Mouse (Mus musculus) layer of hippocampus, adult 9-10 months (tissue): ENCODE data around the gene Lrmda.
A peak's percentile ranks its signal among the peaks of the same experiment; 100 is the strongest.
"Not testable (repeated sequence)": the region's sequence is repeated elsewhere in the genome, so short reads cannot be mapped to it uniquely, and the experiment has no call there.

Source experiments
- DNase-seq: peaks from one replicate; pipeline ENCODE4 v3.0.0; 2022; ENCODE audit warnings: low spot score

Gene Lrmda

GRCm38 (mm10) chr14:22587958-22588296 is 568.4 kb downstream of the Lrmda start:
- no peak for DNase-seq

GRCm38 (mm10) chr14:22588394-22588793 is 568.9 kb downstream of the Lrmda start:
- DNase-seq, result not testable (repeated sequence)

DNA sequence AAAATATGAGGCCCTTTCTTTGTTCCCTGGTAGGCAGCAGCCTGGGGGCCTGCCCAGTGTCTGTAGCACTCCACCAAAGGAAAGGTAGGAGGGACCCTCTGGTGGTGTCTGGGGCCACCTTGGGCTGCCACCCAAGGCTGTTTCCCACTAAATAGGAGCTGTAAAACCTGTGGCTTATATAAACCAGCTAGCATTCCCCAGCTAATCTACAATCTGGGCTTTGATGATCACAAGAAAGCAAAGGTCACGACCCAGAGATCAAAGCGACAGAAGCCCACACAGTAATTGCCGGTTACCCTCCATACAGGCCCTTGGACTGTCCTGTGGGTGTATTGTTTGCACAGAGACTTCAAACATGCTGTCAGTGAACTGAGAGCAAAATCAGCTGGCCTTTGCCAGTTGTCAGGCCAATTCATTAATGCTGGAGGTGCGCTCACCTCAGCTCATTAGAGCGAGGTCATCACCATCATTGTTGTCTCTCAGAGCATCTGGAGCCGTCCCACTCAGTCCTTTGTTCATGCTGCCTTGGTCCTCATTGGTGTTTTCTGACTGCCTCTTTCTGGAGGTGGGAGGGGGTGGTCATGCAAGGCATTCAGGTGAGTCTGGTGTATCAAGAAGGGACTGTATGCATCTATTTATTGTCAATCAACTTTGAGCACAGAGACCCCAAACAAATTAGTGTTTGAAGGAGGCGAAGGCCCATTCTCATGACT is 570.1 kb downstream of the Lrmda start:
- DNase-seq, result no peak

GRCm38 (mm10) chr14:22591186-22591585 is 571.7 kb downstream of the Lrmda start:
- DNase-seq, result no peak

- DNase-seq, result no peak
These were observed 578.0 kb downstream of the Lrmda start for GRCm38 (mm10) chr14:22597508-22597907.

GRCm38 (mm10) chr14:22598638-22599037 is 579.1 kb downstream of the Lrmda start:
- no peak for DNase-seq

GRCm38 (mm10) chr14:22600166-22600565 is 580.7 kb downstream of the Lrmda start:
- DNase-seq, result no peak

- DNase-seq, result no peak
These were observed 582.8 kb downstream of the Lrmda start for GRCm38 (mm10) chr14:22602308-22602707.

- no peak for DNase-seq
These were observed 589.1 kb downstream of the Lrmda start for GRCm38 (mm10) chr14:22608599-22608998.

GRCm38 (mm10) chr14:22609261-22610245 is 590.0 kb downstream of the Lrmda start:
- no peak for DNase-seq

DNA sequence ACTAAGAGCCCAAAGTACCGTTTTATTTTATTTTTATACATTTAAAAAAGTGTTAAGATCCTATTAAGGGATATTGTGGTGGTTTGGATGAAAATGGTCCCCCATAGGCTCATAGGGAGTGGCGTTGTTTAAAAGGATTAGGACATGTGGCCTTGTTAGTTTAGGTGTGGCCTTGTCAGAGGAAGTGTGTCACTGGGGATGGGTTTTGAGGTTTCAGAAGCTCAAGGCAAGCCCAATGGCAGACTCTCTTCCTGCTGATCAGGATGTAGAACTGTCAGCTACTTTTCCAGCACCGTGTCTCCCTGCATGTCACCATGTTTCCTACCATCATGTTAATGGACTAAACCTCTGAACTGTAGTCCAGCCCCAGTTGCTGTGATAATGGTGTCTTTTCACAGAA is 591.5 kb downstream of the Lrmda start:
- no peak for DNase-seq

GRCm38 (mm10) chr14:22620191-22620590 is 600.7 kb downstream of the Lrmda start:
- no peak for DNase-seq

DNA sequence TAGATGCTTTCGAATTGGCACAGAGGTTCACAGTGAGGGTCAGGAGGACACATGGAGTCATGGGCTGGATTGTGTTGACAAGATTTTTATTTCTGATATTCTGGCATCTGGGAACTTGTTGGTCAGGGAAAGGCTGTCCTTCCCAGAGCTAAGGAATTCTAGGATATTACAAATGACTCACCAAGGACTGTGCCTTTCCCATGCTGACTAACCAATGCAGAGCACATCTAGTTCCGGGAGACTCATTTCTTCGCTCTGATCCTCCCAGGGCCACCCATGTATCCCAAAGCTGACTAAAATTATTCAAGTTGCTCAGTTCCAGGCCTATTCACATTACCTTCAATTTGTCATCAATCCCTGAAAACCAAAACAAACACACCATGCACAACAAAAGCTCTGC is 602.4 kb downstream of the Lrmda start:
- no peak for DNase-seq

DNA sequence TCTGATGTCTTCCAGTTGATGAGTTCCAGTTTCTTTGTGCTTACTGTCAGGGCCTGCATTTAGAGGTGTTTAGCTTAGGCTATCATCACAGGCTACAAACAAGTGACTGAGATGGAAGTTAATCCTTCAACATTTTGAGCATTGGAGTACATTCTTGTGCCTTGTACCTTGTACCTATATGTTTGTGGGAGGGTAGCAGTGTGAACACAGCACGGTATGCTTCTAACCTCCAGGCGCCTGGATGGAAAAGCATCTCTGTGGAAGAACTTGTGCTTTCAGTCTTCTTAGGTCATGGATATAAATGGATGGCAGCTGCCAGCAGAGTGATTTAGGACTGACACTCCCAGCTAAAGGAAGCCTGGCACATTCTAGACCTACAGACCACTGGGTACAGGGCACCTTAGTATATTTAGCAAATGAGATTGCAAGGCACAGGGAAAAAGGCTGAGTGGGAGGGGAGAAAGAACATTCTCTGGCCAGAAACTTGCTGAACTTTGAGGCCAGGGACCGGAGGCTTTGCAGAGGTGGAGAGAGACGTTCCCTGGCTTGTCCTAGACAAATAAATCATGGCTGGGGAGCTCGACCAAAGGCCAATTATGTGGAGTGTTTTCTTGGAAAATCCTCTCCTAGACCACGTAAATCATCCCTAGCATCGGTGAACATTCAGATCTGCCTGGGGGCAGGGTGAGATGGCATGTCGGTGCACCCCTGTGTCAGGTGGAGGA is 607.8 kb downstream of the Lrmda start:
- DNase-seq, result no peak

GRCm38 (mm10) chr14:22630361-22630867 is 610.9 kb downstream of the Lrmda start:
- DNase-seq, result no peak

DNA sequence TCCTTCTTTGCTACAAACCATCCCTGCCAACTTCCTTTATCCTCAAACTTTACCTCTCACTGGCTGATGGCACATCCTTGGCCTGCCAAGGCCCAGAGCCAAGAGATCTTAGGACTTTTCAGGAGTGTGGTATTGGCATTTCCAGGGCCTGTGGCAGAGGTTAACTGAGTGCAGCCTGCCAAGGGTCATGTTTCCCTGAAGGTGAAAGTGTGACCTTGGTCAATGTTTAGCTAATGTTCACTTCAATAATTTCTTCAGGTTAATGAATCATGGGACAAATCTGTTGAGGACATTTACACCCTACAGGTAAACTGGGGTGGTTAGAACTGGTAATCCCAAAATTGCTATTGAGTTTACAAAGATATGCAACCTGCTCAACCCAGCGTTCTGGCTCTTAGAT is 614.1 kb downstream of the Lrmda start:
- DNase-seq, result no peak

DNA sequence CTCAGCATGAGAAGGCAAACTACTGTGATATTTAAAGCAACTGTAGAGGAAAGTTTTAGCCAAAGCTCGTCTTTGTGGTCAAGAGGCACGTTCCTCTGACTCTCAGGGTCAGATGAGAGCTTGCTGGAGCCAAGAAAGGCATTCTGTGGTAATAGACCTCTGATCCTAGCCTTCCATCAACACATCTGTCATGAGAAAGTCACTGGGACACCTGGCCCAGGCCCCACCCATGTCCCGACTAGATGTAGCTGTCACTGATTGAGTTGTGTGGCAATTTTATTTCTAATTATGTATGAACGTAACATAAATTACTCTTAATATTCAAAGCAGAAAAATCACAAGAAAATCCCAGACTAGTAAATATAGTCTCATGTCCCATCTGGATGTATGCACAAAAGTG is 624.0 kb downstream of the Lrmda start:
- no peak for DNase-seq

GRCm38 (mm10) chr14:22647879-22648611 is 628.5 kb downstream of the Lrmda start:
- no peak for DNase-seq

GRCm38 (mm10) chr14:22649411-22649911 is 629.9 kb downstream of the Lrmda start:
- peak; percentile 1 for DNase-seq

DNA sequence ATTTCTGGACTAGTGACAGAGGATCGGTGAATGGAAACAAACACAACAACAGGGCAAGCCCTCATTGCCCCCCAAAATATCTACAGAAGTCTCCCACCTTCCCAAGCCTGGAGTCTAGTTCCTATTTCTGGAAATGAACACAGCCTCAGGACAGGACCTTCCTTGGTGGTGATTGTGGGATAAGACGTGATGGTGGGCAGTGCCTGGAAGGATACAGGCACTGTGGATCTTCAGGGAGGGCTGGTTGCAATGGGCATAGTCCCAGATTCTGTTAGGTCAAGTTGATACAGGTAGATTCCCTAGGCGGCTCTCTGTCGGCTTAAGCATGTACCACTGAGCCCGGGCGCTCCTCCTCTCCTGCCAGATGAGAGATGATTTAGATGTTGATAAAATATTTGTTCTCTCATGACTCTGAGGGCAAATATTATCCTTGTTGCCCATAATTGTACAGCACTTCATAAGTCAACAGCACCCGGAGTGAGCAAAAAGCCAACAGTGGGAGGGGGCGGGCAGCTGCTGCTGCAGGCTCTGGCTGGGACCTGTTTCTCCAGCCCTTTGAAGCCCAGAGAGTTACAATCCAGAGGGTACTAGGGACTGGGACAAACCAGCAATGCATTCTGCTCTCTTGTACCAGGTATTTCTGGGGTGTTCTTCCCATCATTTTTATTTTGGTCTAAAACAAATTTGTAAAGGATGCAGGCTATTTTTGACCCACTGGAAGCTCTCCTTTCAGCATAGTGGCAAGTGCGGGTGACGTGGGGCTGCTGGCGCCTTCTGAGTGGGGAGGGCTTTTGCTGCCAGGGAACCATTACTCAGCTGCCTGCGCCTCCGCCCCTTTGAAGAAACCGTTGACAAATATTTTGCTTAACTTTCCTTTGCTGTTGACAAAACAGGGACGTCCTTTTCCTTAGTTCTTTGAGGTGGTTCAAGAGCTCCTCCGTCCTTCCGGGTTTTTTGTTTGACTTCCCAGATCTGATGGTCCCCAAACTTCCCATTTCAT is 630.8 kb downstream of the Lrmda start:
- no peak for DNase-seq
